Mouse (Mus musculus): ENCODE data around the gene Elp5.

Elp5 gene

DNA sequence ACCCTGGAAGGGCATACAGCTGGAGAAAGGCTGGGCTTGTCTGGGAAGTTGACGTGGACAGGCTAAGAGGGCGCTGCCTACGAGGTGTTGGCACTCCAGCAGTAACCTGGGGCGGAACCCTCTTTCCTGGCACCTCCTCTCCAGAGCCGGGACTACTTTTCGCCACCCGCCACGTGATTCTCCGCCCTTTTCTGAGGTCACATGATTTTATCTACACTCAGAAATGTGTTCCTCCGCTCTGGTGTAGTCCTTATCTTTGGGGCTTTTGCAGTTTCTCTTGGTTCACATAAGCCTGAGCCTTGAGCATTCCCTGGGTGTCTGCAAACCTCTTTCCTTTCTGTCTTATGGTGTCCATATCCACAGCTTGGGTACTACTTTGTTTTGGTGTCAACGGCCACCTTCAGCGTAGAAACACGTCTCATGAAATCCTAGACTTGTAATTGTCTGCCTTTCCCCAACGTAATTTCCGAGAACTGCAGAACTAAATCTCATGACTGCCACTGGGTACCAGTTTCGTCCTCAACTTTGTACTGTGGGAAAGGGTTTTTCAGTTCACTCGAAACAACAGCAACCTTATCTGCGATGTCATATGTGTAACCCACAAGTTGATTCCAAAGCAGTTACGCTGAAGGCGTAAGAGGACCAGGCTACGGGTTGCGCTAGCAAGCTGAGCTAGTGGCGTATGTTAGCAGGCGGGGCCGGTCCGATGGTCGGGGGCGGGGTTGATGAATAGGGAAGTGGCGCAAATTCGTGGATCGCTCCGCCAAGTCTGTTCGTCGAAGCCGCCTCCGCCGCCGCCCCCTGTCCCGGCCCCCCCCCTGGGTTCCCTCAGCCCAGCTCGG, 8.8 kb upstream of the Elp5 start, which contains the start of gene Gabarap:
Gene Gabarap, plus strand, starts transcription at position 294 of the 842 bp plus-strand sequence.
- peak; percentile 91 to 93 for DNase-seq

DNA sequence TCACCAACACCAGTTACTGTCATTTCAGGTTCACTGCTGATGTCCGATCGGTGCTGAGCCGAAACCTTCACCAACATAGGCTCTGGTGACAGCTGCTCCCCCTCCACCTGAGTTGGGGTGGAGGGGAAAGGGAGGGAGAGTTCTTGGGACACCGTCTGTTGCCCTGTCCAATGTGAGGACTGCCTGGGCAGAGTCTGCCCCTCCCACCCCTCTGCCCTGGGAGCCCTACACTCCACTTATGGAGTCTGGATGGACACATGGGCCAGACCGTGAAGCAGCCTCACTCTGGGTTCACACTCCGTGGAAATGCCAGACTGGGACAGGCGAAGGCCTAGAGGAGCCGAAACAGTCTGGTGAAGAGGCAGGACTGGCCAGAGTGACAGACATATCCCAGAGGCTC, 7.6 kb upstream of the Elp5 start:
- DNase-seq, result no peak

DNA sequence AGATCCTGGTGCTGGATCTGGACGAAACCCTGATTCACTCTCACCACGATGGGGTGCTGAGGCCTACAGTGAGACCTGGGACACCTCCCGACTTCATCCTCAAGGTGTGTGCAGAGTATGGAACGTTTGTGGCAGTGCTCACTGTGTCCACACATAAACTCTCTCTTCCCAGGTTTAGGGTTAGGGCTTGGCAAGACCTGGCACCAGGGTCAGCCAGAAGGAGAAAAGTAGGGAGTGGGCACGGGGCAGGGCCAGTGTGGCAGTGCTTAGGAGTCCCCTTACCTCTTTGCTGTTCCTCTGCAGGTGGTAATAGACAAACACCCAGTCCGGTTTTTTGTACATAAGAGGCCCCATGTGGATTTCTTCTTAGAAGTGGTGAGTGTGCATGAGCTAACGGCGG, 2.1 kb upstream of the Elp5 start:
- no peak for DNase-seq

DNA sequence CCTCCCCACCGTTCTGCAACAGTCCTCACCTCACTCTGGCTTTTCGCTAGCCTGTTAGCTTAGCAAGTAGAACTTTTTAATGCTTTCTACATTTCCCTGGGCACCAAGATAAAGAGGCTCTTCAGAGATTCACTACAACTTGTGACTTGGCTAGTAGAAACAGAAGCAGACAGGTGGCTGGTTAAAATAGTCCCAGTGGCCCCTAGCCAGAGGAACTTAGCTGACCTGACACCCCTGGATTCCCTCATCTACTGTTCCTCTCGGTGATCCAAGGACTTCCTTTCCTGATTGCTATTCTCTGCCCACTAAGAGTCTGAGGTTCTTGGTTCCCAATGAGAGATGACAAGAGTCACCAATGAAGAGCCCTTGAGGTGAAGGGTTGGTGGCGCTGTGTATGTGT, 1.1 kb upstream of the Elp5 start:
- DNase-seq, result no peak

DNA sequence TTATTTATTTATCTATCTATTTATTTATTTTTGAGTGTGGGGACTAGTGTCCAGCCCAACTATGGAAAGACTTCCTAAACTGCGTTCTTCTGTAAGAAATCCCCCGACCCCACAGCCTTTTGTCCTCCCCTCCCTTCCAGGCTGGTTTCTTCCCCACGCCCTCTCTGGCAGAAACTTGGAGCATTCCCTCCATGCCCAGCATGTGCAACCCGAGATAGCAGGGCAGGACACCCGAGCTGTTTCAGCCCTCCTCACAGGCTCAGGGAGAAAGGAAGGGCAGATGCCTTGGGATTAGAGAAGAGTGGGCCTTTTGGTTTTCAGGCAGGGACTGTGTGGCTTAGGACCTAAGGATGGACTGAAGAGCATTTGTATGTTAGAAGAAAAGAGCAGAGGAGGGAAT, 560 bp upstream of the Elp5 start:
- DNase-seq, result no peak

DNA sequence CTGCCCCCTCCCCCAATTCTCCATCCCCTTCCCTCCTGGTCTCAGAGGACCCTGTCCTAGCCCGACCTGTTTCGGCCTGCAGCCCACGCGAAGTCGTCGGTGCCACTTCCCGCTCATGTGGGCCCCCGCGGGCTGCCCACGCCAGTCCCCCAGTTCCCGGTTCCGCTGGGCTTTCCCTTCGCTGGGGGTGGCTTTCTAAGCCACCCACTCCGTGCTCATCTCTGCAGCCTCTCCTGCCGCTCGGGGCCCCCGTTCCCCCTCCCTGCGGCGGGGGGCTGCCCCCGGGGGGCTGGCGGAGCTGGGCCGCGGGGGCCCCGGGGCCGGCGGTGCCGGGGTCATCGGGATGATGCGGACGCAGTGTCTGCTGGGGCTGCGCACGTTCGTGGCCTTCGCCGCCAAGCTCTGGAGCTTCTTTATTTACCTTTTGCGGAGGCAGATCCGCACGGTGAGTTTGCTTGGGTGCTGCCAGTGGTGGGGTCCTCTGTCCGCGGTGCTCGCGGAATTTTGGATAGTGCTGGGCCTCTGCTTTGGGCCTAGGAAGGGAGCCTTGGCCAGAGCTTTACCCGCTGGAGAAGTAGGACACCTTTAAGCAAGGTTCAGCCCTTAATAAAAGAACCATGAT, 1.1 kb downstream of the Elp5 start, which contains the start of gene Ctdnep1:
Gene Ctdnep1, plus strand, starts transcription at position 16 of the 622 bp plus-strand sequence.
- DNase-seq, result peak in 1 of 2 experiments; percentile 39

DNA sequence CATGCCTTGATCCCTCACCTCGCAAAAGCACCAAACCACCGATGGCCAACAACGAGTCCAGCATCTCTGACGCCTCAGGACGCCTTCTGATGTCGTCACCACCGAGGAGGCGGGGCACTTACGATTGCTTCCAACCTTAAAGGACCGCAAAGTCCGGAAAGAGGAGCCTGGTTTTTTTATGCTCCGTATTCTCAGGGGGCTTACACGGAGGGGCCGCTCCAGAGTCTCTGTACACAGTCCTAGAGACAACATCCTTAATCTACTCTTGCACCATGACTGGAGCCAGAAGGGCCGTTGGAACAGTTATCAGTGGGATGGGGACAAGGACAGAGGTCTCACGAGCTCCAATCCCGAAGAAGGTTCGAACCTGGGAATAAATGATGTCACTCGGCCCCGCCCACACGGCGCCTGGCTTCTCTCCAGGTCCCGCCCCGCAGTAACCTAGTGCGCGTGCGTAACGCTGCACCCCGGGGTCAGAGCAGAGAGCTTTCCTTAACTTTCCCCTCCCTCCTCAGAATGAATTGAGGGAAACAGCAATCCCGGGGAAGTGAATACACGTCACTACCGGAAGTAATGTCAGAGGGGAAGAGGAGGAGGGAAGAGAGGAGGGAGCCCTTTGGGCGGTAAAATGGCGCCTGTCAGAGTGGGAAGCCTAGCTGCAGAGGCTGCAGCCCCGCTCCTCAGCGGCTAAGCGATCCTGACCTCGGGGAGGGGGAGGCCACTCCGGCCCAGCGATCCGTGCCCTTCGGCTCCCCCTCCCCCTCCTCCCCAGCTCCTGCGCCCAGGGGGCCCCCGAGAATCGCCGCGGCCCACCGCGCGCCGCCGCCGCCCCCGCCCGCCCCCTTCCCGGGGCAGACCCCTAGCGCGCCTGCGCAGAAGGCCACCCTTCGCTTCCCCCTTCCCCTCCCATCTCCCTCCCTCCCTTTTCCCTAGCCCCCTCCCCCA, 1.8 kb downstream of the Elp5 start:
- DNase-seq, result peak; percentile 84 to 90

DNA sequence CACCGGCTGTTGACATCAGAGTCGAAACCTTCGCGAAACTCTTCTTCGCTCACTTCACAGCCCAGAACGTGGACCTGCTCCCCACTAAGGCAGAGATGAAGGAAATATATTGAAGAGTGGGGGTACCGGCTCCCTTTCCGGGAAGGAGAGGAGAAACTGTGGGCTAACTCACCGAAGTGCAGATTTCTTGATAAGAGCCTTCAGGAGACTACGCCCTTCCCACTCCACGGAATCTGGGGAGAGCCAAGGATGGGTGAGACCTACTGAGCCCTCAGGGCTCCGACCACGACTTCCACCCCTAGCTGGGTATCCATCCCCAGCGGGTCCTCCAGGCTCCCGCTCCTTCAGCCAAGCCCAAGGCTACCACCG, 2.5 kb downstream of the Elp5 start:
- no peak for DNase-seq

DNA sequence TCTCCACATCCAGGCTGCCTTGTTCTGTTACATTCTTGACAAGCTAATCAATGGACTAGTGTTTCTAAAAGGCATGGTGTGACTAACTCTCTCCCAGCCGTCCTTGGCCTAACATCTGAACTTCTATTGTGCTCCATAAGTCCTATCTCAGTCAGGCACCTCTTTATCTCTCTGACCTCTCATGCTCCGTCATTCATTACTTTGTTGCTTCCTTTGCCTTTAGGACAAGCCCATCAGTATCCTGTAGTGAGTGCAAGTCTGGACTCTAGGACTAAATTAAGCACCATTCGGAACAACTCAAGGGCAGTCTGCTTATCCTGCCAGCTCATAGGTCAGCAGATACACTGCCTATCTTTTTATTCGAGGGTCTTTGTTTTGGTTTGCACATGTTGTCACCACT, 6.0 kb downstream of the Elp5 start:
- DNase-seq, result no peak

DNA sequence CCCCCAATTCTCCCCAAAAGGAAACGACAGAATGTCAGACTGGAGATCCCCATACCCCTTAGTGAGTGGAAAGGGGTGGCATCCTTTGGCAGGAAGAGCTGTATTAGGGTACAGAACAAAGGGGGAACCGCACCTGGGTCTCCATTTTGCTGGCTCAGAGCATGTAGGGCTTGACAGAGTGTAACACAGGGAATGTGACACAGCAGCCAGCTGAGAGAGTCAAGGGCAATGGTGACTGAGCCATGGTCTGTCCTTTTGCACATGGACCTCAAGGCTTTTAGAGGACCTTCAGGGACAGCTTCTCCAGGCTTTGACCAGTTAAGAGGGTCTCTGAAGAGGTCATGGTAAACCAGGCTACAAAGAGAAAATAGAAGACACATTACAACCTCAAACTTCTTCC, 7.4 kb downstream of the Elp5 start:
- DNase-seq, result no peak

DNA sequence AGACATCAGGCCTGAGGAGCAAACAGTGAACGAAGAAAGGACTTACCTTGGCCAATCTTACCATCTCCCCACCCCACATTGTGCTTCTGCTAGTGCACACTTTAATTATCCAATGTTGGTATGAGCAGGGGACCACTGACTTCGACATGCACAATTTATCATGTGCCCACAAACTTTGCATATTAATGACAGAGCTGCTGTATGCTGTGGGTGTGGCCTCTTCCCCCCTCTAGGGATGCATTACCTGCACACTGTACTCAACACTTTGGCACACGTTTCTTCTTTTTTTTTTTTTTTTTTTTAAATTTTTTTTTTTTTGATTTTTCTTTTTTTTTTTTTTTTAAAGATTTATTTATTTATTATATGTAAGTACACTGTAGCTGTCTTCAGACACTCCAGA, 11.5 kb downstream of the Elp5 start:
- DNase-seq, result no peak

DNA sequence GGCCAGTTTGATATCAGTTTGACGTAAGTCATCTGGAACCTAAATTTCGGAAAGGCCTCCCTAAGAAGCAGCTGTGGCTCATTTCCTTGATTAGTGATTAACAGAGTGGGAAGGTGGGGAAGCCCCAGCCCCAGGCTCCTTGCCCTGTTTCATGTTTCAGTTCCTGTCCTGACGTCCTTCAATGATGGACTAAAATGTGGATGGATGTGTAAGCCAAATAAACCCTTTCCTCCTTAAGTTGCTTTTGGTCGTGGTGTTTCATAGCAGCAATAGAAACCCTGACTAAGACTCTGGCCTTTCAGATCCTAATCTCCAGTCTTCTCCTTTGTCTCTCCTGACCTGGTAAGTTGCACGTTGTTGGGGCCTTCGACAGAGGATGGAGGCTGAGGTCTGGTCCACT, 12.1 kb downstream of the Elp5 start:
- no peak for DNase-seq

DNA sequence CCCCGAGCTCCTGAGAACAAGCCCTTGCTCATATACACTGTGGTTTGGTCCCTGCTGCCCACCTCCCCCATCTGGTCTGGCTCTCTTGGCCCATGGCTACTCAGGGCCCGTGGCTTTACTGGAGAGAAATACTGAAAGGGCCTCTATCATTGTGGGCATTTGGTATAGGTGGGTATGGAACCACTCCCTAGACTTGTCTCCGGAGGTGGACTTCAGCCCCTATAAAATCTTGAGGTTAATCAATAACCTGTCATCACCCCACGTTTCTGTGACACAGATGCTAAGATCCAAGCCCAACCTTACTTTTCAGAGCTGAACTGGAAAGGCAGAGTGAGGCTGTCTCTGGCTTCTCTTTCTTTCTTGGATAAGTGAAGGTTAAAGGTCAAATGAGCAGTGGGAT, 13.5 kb downstream of the Elp5 start:
- DNase-seq, result no peak

DNA sequence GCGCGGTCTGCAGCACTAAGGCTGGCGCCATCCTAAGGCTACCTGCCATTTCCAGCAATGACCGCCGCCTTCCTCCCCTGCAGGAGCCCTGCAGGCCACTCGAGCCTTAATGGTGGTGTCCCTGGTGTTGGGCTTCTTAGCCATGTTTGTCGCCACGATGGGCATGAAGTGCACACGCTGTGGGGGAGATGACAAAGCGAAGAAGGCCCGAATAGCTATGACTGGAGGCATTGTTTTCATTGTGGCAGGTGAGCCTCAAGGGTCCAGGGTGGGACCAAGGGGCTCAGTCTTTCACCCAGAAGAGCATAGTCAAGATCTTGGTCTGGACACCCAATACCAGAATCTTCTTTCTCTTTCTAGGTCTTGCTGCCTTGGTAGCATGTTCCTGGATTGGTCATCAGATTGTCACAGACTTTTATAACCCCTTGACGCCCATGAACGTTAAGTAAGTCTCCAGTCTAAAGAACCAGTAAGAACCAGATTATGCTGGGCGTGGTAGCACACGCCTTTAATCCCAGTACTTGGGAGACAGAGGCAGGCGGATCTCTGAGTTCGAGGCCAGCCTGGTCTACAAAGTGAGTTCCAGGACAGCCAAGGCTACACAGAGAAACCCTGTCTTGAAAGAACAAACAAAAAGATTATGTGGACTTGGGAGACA, 15.3 kb downstream of the Elp5 start:
- no peak for DNase-seq

DNA sequence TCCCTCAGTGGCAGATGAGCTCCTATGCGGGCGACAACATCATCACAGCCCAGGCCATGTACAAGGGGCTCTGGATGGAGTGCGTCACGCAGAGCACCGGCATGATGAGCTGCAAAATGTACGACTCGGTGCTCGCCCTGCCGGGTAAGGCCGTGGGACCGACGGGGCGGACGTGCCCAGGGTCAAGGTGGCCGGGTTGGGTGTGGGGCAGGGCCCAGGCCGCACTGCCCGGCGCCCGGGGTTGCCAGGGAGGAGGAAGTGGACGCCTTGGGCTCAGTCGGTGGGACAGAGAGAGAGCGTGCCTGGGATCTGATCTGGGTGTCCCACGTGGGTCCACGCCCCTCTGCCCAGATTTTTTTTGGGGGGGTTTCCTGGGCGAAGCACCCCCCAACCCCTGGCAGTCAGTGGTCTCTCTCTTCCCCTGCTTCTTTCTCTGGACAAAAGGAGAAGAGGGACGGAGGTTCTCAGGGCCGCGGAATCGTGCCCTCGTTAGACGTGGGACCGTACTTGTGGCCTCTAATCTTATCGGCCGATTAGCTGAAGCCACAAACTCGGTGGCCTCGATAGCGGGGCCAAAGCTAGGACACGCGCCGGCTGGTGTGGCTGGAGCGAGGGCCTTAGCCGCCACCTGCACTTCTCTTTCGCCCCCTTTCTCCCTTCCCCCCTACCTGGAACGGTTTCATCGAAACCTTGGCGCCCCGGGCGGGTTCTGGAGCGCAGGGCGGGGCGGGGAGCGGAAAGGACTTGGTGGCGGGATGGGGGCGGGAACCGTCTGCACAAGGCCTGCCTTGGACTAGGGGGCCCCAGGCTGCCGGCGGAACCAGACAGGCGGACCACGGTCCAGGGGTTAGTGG, 16.1 kb downstream of the Elp5 start:
- peak in 1 of 2 experiments; percentile 28 for DNase-seq

DNA sequence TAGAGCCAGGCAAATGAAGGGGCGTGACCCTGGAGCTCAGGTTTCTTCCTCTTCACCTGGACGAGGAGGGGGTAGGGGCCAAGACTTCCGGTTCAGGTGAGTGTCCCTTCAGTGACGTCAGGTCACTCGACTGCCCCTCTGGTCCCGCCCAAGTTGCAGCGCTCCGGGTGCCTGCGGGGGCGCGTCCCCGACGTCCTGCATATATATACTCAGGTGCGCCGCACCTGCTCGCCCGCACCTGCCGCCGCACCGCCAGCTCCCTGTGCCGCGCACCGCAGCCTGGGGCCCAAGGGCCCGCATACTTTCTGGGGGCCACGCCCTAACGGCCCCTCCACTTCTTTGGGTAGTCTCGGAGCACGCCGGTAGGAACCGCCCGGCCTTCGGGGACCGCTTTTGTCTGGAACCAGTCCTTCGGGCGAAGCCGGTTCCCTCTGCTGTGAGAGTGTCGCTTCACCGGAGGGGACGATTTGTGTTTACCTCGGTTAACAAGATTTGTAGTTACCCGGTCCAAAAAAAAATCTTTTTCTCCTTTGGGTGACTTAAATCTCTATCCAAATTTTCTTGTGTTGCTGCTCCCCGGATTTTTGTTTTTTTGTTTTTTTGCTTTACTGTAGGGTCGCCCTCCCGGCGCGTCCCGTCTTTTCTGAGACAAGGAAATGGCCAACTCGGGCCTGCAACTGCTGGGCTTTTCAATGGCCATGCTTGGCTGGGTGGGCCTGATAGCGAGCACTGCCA, 16.9 kb downstream of the Elp5 start:
- no peak for DNase-seq

DNA sequence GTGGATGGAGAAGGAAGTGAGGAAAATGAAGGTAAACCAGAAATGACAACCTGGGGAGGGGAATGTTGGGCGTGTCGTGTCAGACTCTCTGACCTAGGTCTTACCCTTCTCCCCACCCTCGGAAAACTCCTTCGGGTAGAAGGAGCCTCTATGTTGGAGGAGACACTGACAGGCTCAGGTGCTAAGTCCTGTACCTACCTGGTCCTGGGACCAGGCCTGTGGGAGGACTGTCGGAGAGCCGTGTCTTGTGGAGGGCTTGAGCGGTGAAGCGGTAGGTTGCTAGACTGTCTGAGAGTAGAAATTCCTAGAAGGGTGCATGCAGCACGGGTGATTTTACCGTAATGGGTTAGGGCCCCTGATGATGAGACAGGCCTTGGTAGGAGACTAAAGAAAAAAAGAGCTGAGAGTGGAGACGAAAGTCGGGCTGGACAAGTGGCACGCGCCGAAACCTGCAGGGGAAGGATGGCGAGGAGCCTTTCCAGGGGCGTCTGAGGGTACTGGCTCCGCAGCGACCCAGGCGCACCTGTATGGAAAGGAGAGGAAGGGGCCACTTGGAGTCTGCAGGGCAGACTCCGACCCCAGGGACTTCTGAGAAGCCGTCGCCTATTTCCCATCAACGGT, 17.6 kb downstream of the Elp5 start, which contains the start of gene Cldn7:
Gene Cldn7, plus strand, starts transcription at position 130 of the 621 bp plus-strand sequence.
- DNase-seq, result no peak

DNA sequence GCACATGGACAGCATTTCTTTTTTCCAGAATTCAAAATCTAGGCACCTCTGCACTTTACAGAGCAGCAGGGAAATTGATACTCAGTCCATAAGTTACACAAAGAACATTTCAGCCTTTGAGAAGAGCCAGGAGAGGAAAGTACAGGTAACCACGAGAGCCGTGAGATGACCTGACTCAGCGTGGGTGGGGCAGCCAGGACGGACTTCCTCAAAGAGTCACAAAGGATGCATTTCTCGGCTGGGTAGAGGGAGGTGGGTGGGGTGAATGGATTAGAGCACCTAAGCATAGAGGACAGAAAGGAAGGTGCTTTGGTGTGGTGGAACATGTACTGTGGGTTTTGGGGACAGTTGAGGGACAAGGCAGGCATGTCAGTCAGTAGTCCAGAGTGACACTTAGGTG, 20.5 kb downstream of the Elp5 start:
- DNase-seq, result no peak

DNA sequence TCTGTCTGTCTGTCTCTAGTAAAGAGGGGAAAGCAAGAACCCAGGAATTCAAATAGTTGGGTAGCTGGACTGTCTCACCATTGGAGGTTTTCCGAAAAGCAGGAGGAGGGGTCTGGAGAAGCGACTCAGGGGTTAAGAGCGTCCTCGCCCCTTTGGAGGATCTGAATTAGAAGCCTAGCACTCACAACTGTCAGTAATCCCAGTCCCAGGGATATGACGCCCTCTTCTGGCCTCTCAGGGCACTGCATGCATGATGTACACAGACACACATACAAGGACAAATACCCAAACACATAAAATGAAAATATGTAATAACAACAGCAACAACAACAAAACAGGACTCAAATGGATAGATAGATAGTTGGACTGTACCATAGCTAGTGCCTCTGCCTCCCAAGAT, 21.7 kb downstream of the Elp5 start:
- DNase-seq, result no peak

DNA sequence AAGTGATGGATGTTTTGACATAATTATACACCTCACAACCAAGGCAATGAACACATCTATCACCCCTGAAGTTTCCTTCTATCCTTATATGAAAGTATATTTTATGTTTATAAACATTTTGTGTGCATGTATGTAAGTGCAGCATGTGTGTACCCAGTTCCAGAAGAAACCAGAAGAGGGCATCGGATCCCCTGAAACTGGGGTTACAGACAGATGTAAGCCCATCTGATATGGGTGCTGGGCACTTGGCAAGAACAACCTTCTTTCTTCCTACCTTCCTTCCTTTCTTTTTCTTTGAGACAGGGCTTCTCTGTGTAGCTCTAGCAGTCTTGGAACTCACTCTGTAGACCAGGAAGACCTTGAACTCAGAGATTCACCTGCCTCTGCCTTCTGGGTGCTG, 26.1 kb downstream of the Elp5 start:
- no peak for DNase-seq

All from spleen, adult 18-20 months (tissue).